Mouse (Mus musculus): ENCODE data around the gene Cdk5.

DNA sequence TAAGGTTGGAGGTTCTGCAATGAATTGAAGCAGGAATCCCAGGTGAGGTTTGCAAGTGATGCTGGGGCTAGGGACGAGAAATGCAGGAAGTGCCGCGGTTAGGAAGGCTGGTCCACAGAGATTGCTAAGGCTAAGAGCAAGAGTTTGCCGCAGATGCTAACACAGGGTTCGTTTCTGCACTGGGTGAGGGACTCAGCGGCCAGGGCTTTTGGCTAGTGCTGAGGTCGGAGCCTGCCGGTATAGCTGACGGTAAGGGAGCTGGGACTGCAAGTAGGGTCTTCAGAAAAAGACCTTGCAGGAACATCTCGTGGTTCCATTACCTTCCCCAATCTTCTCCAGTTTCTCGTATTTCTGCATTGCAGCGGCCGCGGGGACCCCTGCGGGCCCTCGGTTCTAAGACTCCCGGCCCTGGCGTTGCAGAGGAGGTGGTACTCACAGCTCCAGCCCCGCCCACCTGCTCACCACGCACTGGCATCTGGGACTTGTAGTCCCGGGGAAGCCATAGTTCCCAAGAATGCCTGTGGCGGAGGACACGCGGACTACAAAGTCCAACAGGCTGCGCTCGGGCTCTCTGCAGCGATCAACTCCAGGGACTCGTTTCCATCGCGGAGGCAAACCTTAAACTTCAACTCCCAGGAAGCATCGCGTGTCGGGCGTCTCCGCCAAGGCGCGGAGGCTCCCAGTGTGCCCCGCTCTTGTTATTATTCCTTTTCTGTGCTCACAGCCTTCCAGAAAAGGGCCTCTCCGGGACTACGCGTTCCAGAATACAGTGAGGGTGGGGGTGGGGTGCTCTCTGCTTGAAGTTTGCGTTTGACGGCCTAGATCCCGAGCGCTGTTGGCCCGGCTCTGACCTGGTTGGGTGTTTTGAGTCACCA, at the start of gene Cdk5, which contains the start of gene Slc4a2:
- TF ChIP-seq CTCF (IDR thresholded peaks at IDR 0.05; ENCODE audit: low read depth) (no peak; the same call in 1 of the 2 replicates), EP300 (IDR thresholded peaks at IDR 0.05; ENCODE audit: low read depth) (no peak; the same call in 1 of the 2 replicates)
